Mouse (Mus musculus) kidney, adult 8-10 months (tissue): ENCODE data around the gene Ifi211.
"Not testable (repeated sequence)": the region's sequence is repeated elsewhere in the genome, so short reads cannot be mapped to it uniquely, and the experiment has no call there.

Source experiments
- DNase-seq, 2 experiments: peaks; one replicate each; pipeline ENCODE4 v3.0.0; 2022

Ifi211 gene

GRCm38 (mm10) chr1:173878264-173878663 is 34.6 kb downstream of the Ifi211 start:
- DNase-seq: not testable (repeated sequence)

GRCm38 (mm10) chr1:173877125-173877524 is 35.7 kb downstream of the Ifi211 start:
- DNase-seq: not testable (repeated sequence)

- not testable (repeated sequence) for DNase-seq
These were observed 44.3 kb downstream of the Ifi211 start for GRCm38 (mm10) chr1:173868586-173868985.

- no peak for DNase-seq
These were observed 46.3 kb downstream of the Ifi211 start for GRCm38 (mm10) chr1:173866504-173866903.

GRCm38 (mm10) chr1:173853711-173854110 is 59.1 kb downstream of the Ifi211 start:
- DNase-seq: not testable (repeated sequence)

GRCm38 (mm10) chr1:173852853-173853252 is 60.0 kb downstream of the Ifi211 start:
- DNase-seq: not testable (repeated sequence)
